In the genomic region with DNA sequence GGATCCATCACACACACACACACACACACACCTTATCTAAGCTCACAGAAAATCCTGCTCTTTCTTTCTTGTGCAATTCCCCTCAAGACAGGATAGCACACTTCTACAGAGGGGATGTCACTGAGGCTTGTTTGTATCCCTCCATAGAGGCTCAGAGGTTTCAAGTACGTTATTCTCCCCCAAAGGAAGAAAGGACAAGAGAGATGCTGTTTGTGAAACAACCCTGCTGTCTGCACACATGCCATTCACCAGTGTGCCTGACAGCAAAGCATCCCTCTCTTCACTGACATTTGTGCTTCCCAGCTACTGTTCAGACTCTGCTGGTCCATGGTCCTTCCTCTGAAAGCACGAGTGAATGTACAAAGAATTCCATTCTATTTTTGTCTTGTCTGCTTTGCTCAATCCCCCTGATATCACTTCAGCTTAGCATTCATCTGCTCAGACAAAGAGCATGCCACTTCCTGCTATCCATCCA, we compare ENCODE assay signal across 15 mouse cellular contexts.
DNase-seq lines count a peak whose midpoint lies in the region; ATAC-seq and TF ChIP-seq lines count a peak whose summit lies in the region.
"Had no signal": no experiment of that assay in that cellular context is flagged by ENCODE, and none has a peak within 500 bp of the region (broad histone marks: within the 10 kb centered on the region; RNA-seq: fewer than 3 reads in every experiment).

No protein-coding gene starts in this region.

- no peak overlapping the region for H3K4me2 ChIP-seq in hindbrain, embryonic 12.5 days (replicated peaks)
- H3K4me2 ChIP-seq in midbrain, embryonic 14.5 days (ENCODE audit: low read length) = no peak overlapping the region
- H3K4me2 ChIP-seq: lung, embryonic 14.5 days had no signal

- no peaks in the 10 kb centered on the region for H3K36me3 ChIP-seq in embryonic facial prominence, embryonic 10.5 days (replicated peaks)
- no peaks in the 10 kb centered on the region for H3K36me3 ChIP-seq in hindbrain, embryonic 12.5 days
- H3K36me3 ChIP-seq in midbrain, embryonic 14.5 days (ENCODE audit: control insufficient read depth, insufficient read depth, low read length) = no peaks in the 10 kb centered on the region

- WGBS in embryonic facial prominence, embryonic 10.5 days = 21% methylated on average over 2 of the region's 2 CpGs
- WGBS in hindbrain, embryonic 12.5 days = 20% methylated on average over 2 of the region's 2 CpGs
- WGBS in midbrain, embryonic 14.5 days = 5% methylated on average over 2 of the region's 2 CpGs

- H3K4me1 ChIP-seq in embryonic facial prominence, embryonic 10.5 days = no peaks in the 10 kb centered on the region; the same call in 1 of the 2 replicates
- peaks cover 4% of the 10 kb centered on the region for H3K4me1 ChIP-seq in hindbrain, embryonic 12.5 days
- peaks cover 6% of the 10 kb centered on the region; the same call in 1 of the 2 replicates for H3K4me1 ChIP-seq in midbrain, embryonic 14.5 days (ENCODE audit: control insufficient read depth, insufficient read depth, low read length)

- no peak for TF ChIP-seq CTCF in brain, embryonic 14.5 days (IDR thresholded peaks at IDR 0.05; ENCODE audit: borderline replicate concordance, extremely low read depth, insufficient read depth, insufficient read length)

- DNase-seq in brain, embryonic 14.5 days (ENCODE audit: low read depth) = peak; percentile 58
- DNase-seq in embryonic facial prominence, embryonic 10.5 days (ENCODE audit: low spot score) = peak; percentile 8
- peak; percentile 33 for DNase-seq in midbrain, embryonic 14.5 days
- no peak for DNase-seq in right cerebral cortex, postnatal 36 days (ENCODE audit: low spot score in 2 of 2)
- DNase-seq in ovary, adult 18-20 months (ENCODE audit: low spot score) = no peak
- no peak for DNase-seq in lung, postnatal 36 days
- DNase-seq: adrenal gland, postnatal 36 days; cerebellum, postnatal 36 days; heart, adult 2 months; kidney, adult 9 months; liver; lung, embryonic 14.5 days; thymus, adult 2 months had no signal

- H3K27me3 ChIP-seq in embryonic facial prominence, embryonic 10.5 days (replicated peaks; ENCODE audit: low read depth, poor library complexity, severe bottlenecking) = no peaks in the 10 kb centered on the region
- no peaks in the 10 kb centered on the region for H3K27me3 ChIP-seq in hindbrain, embryonic 12.5 days
- no peaks in the 10 kb centered on the region for H3K27me3 ChIP-seq in midbrain, embryonic 14.5 days (ENCODE audit: control insufficient read depth, insufficient read depth, low read length)

- no peak overlapping the region for H3K9ac ChIP-seq in hindbrain, embryonic 12.5 days
- H3K9ac ChIP-seq in midbrain, embryonic 14.5 days (replicated peaks; ENCODE audit: low read length) = no peak overlapping the region
- H3K9ac ChIP-seq: lung, embryonic 14.5 days had no signal

- H3K4me3 ChIP-seq in embryonic facial prominence, embryonic 10.5 days = no peak overlapping the region
- H3K4me3 ChIP-seq in hindbrain, embryonic 12.5 days = no peak overlapping the region
- no peak overlapping the region for H3K4me3 ChIP-seq in midbrain, embryonic 14.5 days (replicated peaks; ENCODE audit: low read depth, low read length)
- H3K4me3 ChIP-seq: heart, adult 2 months had no signal

- no peak for TF ChIP-seq POLR2A in brain, embryonic 14.5 days (IDR thresholded peaks at IDR 0.05; ENCODE audit: borderline replicate concordance, extremely low read depth, insufficient read depth, insufficient read length, poor library complexity, severe bottlenecking)

- peak; percentile 54; the same call in 1 of the 2 replicates for ATAC-seq in hindbrain, embryonic 12.5 days (ENCODE audit: low FRiP score)
- no peak for ATAC-seq in midbrain, embryonic 14.5 days (ENCODE audit: low FRiP score, low TSS enrichment)
- ATAC-seq: CD4-positive, CD25-positive, alpha-beta regulatory T cell, adult 4 months had no signal

- no peaks in the 10 kb centered on the region for H3K9me3 ChIP-seq in embryonic facial prominence, embryonic 10.5 days
- no peaks in the 10 kb centered on the region for H3K9me3 ChIP-seq in hindbrain, embryonic 12.5 days (replicated peaks)
- no peaks in the 10 kb centered on the region for H3K9me3 ChIP-seq in midbrain, embryonic 14.5 days (ENCODE audit: control insufficient read depth, low read length)

- no peak overlapping the region; the same call in 1 of the 2 replicates for H3K27ac ChIP-seq in embryonic facial prominence, embryonic 10.5 days (replicated peaks)
- H3K27ac ChIP-seq in hindbrain, embryonic 12.5 days = peak overlapping the region; percentile 70
- peak overlapping the region; percentile 52; the same call in 1 of the 2 replicates for H3K27ac ChIP-seq in midbrain, embryonic 14.5 days (replicated peaks; ENCODE audit: low read depth, low read length)
- H3K27ac ChIP-seq: heart, adult 2 months had no signal

Comparison
In these comparisons a context has a peak if more than half of its experiments do, and no peak if none do; other contexts are left out.
1. DNase-seq: peak in brain, embryonic 14.5 days (single experiment), embryonic facial prominence, embryonic 10.5 days (single experiment) and midbrain, embryonic 14.5 days (single experiment); none in right cerebral cortex, postnatal 36 days (0 of 2), ovary, adult 18-20 months (single experiment) and lung, postnatal 36 days (single experiment).